Mouse (Mus musculus): Measurements from ENCODE around the gene Cbfa2t2. TPM values are rescaled to one million over a fixed set of nuclear protein-coding genes. Genes with fewer than 3 reads are reported as not detected.
A peak's percentile ranks its signal among the peaks of the same experiment; 100 is the strongest.

The Cbfa2t2 gene
- polyA plus RNA-seq, 1 experiment from 2014 or later: 59.3 TPM

GRCm38 (mm10) chr2:154566641-154567040 lies 130.4 kb downstream of the Cbfa2t2 start:
- Histone ChIP-seq H3K27me3 (replicated peaks) (no peaks in the 10 kb centered on the region), H3K36me3 (replicated peaks) (no peaks in the 10 kb centered on the region), H3K9ac (no peak overlapping the region), H3K4me2 (no peak overlapping the region), H3K9me3 (no peaks in the 10 kb centered on the region), H3K27ac (no peak overlapping the region), H3K4me1 (peaks cover 18% of the 10 kb centered on the region), H3K4me3 (no peak overlapping the region)
- no peak for ATAC-seq (replicated peaks)
- 50% methylated on average over 8 of the region's 8 CpGs for WGBS

- no peak overlapping the region for H3K4me3 ChIP-seq
- 59% methylated on average over 2 of the region's 2 CpGs for WGBS
- no peak for ATAC-seq (replicated peaks)
These were observed 131.5 kb downstream of the Cbfa2t2 start for GRCm38 (mm10) chr2:154567766-154568165.

GRCm38 (mm10) chr2:154568329-154569070 lies 132.2 kb downstream of the Cbfa2t2 start:
- Histone ChIP-seq H3K9me3 (no peaks in the 10 kb centered on the region), H3K4me2 (peak overlapping the region; percentile 98), H3K27ac (peak overlapping the region; percentile 37), H3K4me3 (peak overlapping the region; percentile 68), H3K4me1 (peaks cover 18% of the 10 kb centered on the region), H3K9ac (no peak overlapping the region), H3K27me3 (replicated peaks) (no peaks in the 10 kb centered on the region), H3K36me3 (replicated peaks) (no peaks in the 10 kb centered on the region)
- ATAC-seq (replicated peaks): no peak
- 10% methylated on average over 10 of the region's 10 CpGs for WGBS

More at GRCm38 (mm10) chr2:154567766-154568165, 131.5 kb downstream of the Cbfa2t2 start:
- Histone ChIP-seq H3K4me1 (peaks cover 18% of the 10 kb centered on the region), H3K36me3 (replicated peaks) (no peaks in the 10 kb centered on the region), H3K9ac (no peak overlapping the region), H3K27me3 (replicated peaks) (no peaks in the 10 kb centered on the region), H3K27ac (0 out of 2 replicates have a peak overlapping the region, but pooled peaks have one; percentile 37), H3K9me3 (no peaks in the 10 kb centered on the region), H3K4me2 (peak overlapping the region; percentile 98; the same call in 1 of the 2 replicates)

- peak overlapping the region; percentile 29; the same call in 1 of the 2 replicates for H3K9ac ChIP-seq
- peaks cover 18% of the 10 kb centered on the region for H3K4me1 ChIP-seq
- 0% methylated on average over 44 of the region's 70 CpGs for WGBS
- H3K4me3 ChIP-seq: peak overlapping the region; percentile 68
- H3K36me3 ChIP-seq (replicated peaks): no peaks in the 10 kb centered on the region
- peak overlapping the region; percentile 37 for H3K27ac ChIP-seq
- no peaks in the 10 kb centered on the region for H3K27me3 ChIP-seq (replicated peaks)
- peak; percentile 62 for ATAC-seq (replicated peaks)
- H3K4me2 ChIP-seq: peak overlapping the region; percentile 98
- H3K9me3 ChIP-seq: no peaks in the 10 kb centered on the region
These were observed 132.9 kb downstream of the Cbfa2t2 start for GRCm38 (mm10) chr2:154569071-154569748.

GRCm38 (mm10) chr2:154569836-154570286 lies 133.6 kb downstream of the Cbfa2t2 start, which contains the start of gene E2f1:
E2f1 (minus strand) TSS chr2:154569892.
- H3K27ac ChIP-seq: peak within 1 kb of the TSS; percentile 51

GRCm38 (mm10) chr2:154570666-154571065 lies 134.4 kb downstream of the Cbfa2t2 start:
- Histone ChIP-seq H3K9me3 (no peaks in the 10 kb centered on the region), H3K4me3 (peak overlapping the region; percentile 68; the same call in 1 of the 2 replicates), H3K4me1 (peaks cover 18% of the 10 kb centered on the region), H3K4me2 (peak overlapping the region; percentile 98), H3K27ac (peak overlapping the region; percentile 51; the same call in 1 of the 2 replicates), H3K36me3 (replicated peaks) (no peaks in the 10 kb centered on the region), H3K9ac (no peak overlapping the region), H3K27me3 (replicated peaks) (no peaks in the 10 kb centered on the region)
- WGBS: 76% methylated on average over 4 of the region's 4 CpGs
- no peak for ATAC-seq (replicated peaks)

More at GRCm38 (mm10) chr2:154569836-154570286, 133.6 kb downstream of the Cbfa2t2 start, which contains the start of gene E2f1:
- H3K4me1 ChIP-seq: peaks cover 18% of the 10 kb centered on the region
- H3K4me2 ChIP-seq: peak within 1 kb of the TSS; percentile 98
- peak; percentile 99 for ATAC-seq (replicated peaks)
- peak within 1 kb of the TSS; percentile 29 for H3K9ac ChIP-seq
- no peaks in the 10 kb centered on the region for H3K27me3 ChIP-seq (replicated peaks)
- H3K9me3 ChIP-seq: no peaks in the 10 kb centered on the region
- WGBS: under 1% methylated on average over 30 of the region's 44 CpGs
- no peaks in the 10 kb centered on the region for H3K36me3 ChIP-seq (replicated peaks)
- peak within 1 kb of the TSS; percentile 68 for H3K4me3 ChIP-seq

GRCm38 (mm10) chr2:154571266-154571665 lies 135.0 kb downstream of the Cbfa2t2 start:
- H3K4me1 ChIP-seq: peaks cover 16% of the 10 kb centered on the region
- WGBS: 83% methylated on average over 4 of the region's 4 CpGs
- ATAC-seq (replicated peaks): no peak
- H3K4me3 ChIP-seq: no peak overlapping the region
- no peaks in the 10 kb centered on the region for H3K9me3 ChIP-seq
- no peak overlapping the region for H3K9ac ChIP-seq
- H3K27ac ChIP-seq: no peak overlapping the region
- H3K27me3 ChIP-seq (replicated peaks): no peaks in the 10 kb centered on the region
- H3K4me2 ChIP-seq: no peak overlapping the region
- no peaks in the 10 kb centered on the region for H3K36me3 ChIP-seq (replicated peaks)

GRCm38 (mm10) chr2:154571976-154572375 lies 135.7 kb downstream of the Cbfa2t2 start:
- H3K9me3 ChIP-seq: no peaks in the 10 kb centered on the region
- H3K4me2 ChIP-seq: no peak overlapping the region
- no peaks in the 10 kb centered on the region for H3K36me3 ChIP-seq (replicated peaks)
- no peak for ATAC-seq (replicated peaks)
- no peaks in the 10 kb centered on the region for H3K27me3 ChIP-seq (replicated peaks)
- no peak overlapping the region for H3K9ac ChIP-seq
- WGBS: 79% methylated on average over 8 of the region's 8 CpGs
- H3K4me3 ChIP-seq: no peak overlapping the region
- no peak overlapping the region for H3K27ac ChIP-seq
- peaks cover 19% of the 10 kb centered on the region for H3K4me1 ChIP-seq

- Histone ChIP-seq H3K27ac (no peak overlapping the region), H3K9ac (no peak overlapping the region), H3K4me3 (no peak overlapping the region), H3K4me2 (no peak overlapping the region), H3K36me3 (replicated peaks) (no peaks in the 10 kb centered on the region), H3K27me3 (replicated peaks) (no peaks in the 10 kb centered on the region), H3K9me3 (no peaks in the 10 kb centered on the region), H3K4me1 (peaks cover 23% of the 10 kb centered on the region)
- no peak for ATAC-seq (replicated peaks)
- WGBS: 77% methylated on average over 3 of the region's 3 CpGs
These were observed 136.7 kb downstream of the Cbfa2t2 start for GRCm38 (mm10) chr2:154572996-154573395.

GRCm38 (mm10) chr2:154574271-154574670 lies 138.0 kb downstream of the Cbfa2t2 start:
- H3K27ac ChIP-seq: no peak overlapping the region

GRCm38 (mm10) chr2:154576876-154577743 lies 140.8 kb downstream of the Cbfa2t2 start:
- no peak overlapping the region for H3K4me2 ChIP-seq
- H3K9ac ChIP-seq: 0 out of 2 replicates have a peak overlapping the region, but pooled peaks have one; percentile 6
- ATAC-seq (replicated peaks): peak; percentile 53; the same call in 1 of the 2 replicates
- WGBS: 19% methylated on average over 12 of the region's 12 CpGs
- peaks cover 11% of the 10 kb centered on the region for H3K4me1 ChIP-seq
- peak overlapping the region; percentile 40 for H3K27ac ChIP-seq
- no peaks in the 10 kb centered on the region for H3K9me3 ChIP-seq
- H3K36me3 ChIP-seq (replicated peaks): no peaks in the 10 kb centered on the region
- no peak overlapping the region for H3K4me3 ChIP-seq
- no peaks in the 10 kb centered on the region for H3K27me3 ChIP-seq (replicated peaks)

More at GRCm38 (mm10) chr2:154574271-154574670, 138.0 kb downstream of the Cbfa2t2 start:
- H3K4me3 ChIP-seq: no peak overlapping the region
- no peaks in the 10 kb centered on the region for H3K27me3 ChIP-seq (replicated peaks)
- H3K4me2 ChIP-seq: no peak overlapping the region
- no peak overlapping the region for H3K9ac ChIP-seq
- ATAC-seq (replicated peaks): no peak
- 35% methylated on average over 7 of the region's 7 CpGs for WGBS
- no peaks in the 10 kb centered on the region for H3K9me3 ChIP-seq
- peaks cover 12% of the 10 kb centered on the region for H3K4me1 ChIP-seq
- H3K36me3 ChIP-seq (replicated peaks): no peaks in the 10 kb centered on the region

Data from midbrain, embryonic 15.5 days (tissue).